Mouse (Mus musculus) fibroblast of lung, adult 2 months (primary cell): ENCODE data around the gene Gm47841.

Source experiments
- DNase-seq: peaks from one replicate; pipeline ENCODE4 v3.0.0-alpha.2; 2011; ENCODE audit warnings: low read depth

Gm47841 gene

DNA sequence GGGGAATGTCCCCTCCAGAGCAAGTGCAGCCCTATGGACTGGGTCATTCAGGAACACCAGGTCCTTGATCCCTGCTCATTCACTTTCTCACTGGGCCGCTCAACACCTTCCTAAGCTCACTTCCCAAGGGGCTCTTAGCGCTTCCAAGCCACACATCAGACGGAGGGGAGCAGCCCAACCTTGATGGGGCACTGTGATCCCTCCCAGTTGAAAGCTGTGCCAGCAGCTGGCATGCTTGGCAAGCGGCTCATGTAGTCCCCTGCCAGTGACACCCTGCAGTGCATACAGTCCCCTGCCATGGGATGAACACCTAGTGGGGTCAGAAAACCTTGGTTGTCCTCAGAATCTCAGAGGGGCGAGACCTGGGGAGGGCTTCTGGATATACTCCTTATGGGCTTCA lies 26.9 kb upstream of the Gm47841 start:
- no peak for DNase-seq

- DNase-seq: no peak
Measured at GRCm38 (mm10) chr15:101072736-101073135, 25.5 kb upstream of the Gm47841 start.

- DNase-seq: no peak
Measured at GRCm38 (mm10) chr15:101070762-101071161, 23.6 kb upstream of the Gm47841 start.

- DNase-seq: no peak
Measured at GRCm38 (mm10) chr15:101069641-101070190, 22.5 kb upstream of the Gm47841 start.

GRCm38 (mm10) chr15:101068671-101069070 lies 21.5 kb upstream of the Gm47841 start:
- no peak for DNase-seq

DNA sequence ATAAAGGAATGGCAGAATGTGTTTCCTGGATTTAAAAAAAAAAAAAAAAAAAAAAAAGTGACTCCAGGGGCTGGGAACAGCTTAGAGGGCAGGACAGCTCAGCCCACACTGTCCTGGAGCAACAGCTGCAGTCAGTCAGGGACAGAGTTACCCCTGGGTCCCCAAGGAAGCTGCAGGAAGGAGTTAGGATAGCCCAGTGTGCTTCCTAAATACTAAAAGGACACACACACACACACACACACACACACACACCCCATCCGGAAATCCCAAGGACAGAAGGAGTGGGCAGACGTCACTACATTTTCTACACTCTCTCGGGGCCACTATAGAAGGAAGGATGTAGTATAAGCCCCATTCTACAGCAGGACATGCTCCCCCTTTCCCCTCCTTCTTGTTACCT lies 20.8 kb upstream of the Gm47841 start:
- DNase-seq: no peak

- no peak for DNase-seq
Measured at GRCm38 (mm10) chr15:101066920-101067696, 19.9 kb upstream of the Gm47841 start.

DNA sequence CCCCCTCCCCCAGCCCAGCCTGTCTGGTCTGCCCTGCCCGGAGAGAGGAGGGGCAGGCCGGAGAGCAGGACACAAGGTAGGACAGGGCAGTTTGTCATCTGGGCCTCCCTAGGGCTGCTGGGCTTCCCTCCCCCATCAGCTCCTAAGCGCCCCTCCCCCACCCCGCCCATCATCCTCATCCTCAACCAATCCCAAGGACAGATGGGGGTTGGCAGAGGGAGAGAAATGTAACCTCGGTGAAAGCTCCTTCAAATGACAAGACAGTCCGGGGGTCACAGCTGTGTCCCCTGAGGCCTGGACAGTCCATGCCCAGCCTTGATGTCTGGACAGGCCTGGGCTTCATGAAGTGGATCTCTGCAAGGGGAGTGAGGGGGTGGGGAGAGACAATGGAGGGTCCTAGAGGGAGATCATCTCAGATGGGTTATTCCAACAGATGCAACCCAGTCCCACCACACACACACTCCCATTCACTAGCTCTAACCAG lies 19.2 kb upstream of the Gm47841 start:
- no peak for DNase-seq

DNA sequence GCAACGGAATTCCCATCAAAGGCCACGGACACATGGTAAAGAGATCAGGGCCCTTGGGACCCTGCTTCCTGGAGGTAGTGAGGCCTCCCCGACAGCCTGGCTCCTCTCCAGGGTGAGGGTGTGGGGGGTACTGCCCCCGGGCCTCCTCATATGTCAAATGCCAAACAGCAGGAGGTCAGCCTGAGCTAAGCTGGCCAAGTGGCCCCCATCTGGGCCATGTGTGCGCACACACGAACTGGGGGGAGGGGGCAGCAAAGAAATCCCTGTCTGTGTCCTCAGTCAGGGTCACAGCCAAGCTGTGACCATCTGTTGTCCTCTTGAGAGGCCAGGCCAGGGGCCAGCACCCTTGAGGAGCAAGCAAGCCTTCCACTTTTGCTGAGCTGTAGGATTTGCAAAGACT lies 17.9 kb upstream of the Gm47841 start:
- DNase-seq: no peak

DNA sequence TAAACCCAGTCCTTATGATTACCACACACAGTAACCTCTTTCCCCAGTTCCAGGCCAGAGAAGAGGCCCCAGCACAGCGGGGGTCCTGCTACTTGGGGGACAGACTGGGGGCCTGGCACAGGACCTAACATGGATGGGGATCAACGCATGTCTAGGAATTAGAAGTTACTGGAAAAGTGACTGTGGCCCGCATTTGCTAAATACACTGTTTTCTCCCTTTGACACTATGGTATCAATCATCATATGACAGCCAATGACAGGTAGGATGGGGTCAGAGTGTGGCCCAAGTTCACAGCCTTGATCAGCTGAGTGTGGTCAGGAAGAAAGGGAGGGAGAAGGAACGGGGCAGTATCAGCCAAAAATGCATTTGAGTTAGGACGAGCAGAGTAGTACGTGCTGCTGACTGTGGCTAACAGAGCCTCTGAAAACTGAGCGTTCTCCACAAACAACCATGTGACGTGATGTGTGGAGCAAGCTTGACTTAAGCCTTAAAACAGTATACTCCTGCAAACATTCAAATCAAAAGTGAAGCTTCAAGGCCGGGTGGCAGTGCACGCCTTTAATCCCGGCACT lies 13.2 kb upstream of the Gm47841 start:
- no peak for DNase-seq

DNA sequence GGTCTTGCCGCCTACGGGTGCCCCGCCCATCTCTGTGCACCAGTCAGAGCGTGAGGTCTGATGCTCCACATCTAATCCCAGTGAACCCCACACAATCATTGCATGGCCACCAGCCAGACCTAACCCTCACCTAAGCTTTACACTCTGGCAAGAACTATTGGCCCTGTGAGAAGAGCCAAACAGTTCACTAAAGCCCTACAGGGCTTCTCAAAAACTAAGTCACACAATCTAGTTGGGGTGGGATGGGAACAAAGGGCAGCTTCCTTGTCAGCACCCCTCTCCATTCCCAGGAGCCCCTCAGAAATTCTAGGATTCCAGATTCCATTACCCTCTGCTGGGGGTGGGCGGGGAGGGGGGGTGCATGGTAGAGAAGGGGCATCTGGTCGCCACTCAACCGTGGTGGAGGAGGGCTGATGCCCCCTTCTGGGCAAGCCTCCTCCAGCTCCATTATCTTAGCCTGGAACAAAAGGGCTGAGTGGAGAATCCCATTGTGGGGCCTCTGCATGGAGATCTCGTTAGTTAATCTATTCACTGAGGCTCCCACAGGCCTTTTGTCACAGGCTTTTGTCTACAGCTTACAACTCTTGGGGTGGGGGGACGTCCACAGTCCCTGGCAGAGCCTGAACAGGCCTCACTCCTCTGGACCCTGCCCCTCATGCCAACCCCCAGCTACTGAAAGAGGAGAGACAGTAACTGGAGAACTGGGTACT lies 12.5 kb upstream of the Gm47841 start:
- DNase-seq: no peak

- DNase-seq: no peak
Measured at GRCm38 (mm10) chr15:101056225-101056624, 9.0 kb upstream of the Gm47841 start.

GRCm38 (mm10) chr15:101054541-101054940 lies 7.3 kb upstream of the Gm47841 start:
- DNase-seq: no peak

- DNase-seq: no peak
Measured at GRCm38 (mm10) chr15:101053832-101054459, 6.7 kb upstream of the Gm47841 start.

GRCm38 (mm10) chr15:101052560-101053501 lies 5.6 kb upstream of the Gm47841 start:
- no peak for DNase-seq

- no peak for DNase-seq
Measured at GRCm38 (mm10) chr15:101051869-101052268, 4.7 kb upstream of the Gm47841 start.

DNA sequence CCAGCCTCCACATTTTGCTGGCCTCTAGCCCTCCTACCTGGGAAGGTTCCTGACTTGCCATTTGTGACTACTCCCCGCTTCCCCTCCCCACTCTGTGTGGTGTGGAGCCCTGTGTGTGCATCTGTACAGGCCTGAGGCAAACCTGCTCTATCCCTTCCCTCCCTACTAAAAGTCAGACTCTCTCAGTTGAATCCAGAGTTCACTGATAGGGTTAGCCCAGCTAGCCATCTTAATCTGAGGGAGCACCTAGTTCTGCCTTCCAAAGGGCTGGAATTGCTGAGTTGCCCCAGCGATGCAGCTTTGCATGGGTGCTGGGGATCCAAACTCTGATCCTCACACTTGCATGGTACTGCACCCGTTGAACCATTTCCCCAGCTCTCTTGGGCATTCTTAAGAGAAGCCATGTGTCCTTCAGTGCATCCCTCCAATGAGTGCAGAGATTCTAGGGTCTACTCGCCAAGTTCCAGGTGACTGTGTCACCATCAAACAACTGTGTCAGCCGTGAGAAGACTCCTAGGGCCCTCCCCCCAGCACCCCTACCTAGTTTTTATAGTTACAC lies 1.2 kb upstream of the Gm47841 start:
- no peak for DNase-seq

DNA sequence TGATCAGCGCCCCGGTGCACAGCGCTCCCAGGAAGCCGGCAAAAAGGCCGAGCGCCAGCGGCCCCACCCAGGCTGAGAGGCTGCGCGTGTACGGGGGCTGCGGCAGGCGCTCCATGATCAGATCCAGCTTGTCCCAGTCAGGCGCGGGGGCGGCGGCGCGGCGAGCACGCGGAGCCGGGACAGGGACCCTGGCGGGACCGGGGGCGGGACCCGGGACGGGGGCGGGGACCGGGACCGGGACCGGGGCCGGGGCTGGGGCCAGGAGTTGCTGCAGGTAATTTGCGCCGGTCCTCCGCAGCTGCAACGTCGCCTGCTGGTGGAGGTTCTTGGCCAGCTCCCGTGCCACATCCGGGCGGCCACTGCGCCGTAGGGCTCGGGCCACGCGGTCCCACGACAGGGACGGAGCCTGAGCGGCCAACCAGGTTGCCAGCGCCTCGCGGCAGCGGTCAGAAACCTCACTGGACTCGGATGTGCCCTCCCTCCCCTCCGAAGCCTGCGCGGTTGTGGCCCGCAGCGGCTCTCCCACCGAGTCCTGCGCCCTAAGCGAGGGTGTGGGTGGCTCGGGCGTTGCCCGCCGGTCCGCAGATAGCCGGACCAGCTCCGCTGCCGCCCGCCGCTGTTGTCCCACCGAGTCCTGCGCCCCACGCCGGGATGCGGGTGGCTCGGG lies 537 bp downstream of the Gm47841 start:
- DNase-seq: no peak

DNA sequence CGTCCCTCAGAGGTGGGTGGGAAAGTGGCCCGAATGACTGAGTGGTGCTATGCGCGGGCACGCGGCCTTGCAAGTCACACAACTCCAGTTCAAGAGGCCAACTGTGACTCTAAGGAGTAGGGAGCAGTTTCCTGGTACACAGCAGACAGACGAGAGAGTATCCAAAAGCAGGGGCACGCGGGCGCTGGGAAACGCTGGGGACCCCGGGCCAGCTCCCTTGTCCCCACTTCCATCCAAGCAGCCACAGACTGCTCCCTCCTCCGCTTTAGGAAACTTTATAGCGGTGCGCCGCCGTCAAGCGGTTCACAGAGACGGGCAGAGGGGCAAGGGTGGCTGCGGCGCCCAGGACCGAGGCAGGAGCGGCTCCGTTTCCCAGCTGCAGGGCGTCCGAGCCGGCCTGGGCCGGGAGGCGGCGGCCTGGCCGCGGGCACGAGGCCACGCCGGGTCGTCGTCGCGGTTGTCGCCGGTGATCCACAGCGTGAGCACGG lies 1.1 kb downstream of the Gm47841 start:
- no peak for DNase-seq

DNA sequence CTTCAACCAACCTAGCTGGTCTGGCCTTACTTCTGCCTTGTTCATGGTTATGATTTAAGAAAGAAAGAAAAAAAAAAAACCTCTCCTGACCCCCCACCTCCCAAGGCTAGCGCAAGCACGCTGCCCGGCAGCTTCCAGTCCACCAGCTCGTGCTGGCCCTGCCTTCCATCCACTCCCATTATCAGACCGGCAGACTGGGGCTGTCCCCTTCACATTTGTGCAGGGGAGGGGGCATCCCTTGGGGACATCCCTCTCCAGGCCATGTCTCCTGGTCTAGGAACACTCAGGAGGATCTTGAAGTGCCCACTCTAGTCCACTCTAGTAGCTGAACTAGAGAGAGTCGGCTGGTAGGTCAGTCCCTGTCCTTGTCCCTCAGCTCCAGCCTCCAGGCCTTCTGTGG lies 2.7 kb downstream of the Gm47841 start:
- no peak for DNase-seq
